Mouse (Mus musculus): ENCODE measurements at regions not wholly inside any gene's neighbourhood (a gene's known extent, or its start where the extent isn't known, plus 50 kb on each side); places are given as distances from the start of the nearest gene placed in this dataset.

- TF ChIP-seq POLR2A (IDR thresholded peaks at IDR 0.05; ENCODE audit: control insufficient read depth, low read depth, low read length) (no peak), CTCF (IDR thresholded peaks at IDR 0.05; ENCODE audit: control insufficient read depth, insufficient read depth, insufficient replicate concordance, low read depth, low read length) (no peak)
Measured at GRCm38 (mm10) chr8:34315233-34315632, 203.7 kb upstream of the Gm10131 start.

Data from testis, adult 2 months (tissue).